Mouse (Mus musculus): ENCODE data around the gene Ranbp1.

The Ranbp1 gene

DNA sequence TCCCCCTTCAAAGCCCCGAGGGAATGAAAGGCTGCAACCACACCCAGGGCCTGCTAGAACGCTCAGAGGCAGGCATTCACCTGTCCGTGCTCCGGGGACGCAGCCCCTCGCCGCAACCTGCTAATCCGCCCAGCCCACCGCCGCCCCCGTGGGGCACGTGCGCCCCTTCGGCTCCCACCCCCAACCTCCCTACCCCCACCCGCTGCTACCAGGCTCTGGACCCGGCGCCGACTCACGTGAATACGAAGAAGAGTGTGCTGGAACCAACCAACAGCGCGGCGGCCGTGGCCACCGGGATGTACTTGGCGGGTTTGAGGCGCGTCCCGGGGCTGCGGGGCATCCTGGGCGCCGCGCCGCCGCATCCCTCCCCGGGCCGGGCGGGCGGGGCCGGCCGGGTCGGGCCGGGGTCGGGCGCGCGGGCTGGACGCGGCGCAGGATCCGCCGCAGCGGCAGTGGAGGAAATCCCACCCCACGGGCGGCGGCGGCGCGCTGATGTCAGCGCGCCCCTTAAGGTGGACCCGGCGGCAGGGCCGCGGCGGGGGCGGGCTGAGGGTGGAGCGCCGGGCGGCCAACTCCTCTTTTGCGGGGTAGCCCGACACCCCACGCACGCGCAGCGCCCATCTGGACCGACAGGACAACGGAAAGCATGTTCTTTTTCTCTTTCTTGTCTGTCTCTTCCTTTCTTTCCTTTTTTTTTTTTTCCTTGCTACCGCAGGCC, 13.7 kb downstream of the Ranbp1 start, which contains the start of gene Zdhhc8:
Zdhhc8 (minus strand) TSS at position 466 of the 718 bp plus-strand sequence.
- DNase-seq (ENCODE audit: extremely low read depth, low read depth): no peak

DNA sequence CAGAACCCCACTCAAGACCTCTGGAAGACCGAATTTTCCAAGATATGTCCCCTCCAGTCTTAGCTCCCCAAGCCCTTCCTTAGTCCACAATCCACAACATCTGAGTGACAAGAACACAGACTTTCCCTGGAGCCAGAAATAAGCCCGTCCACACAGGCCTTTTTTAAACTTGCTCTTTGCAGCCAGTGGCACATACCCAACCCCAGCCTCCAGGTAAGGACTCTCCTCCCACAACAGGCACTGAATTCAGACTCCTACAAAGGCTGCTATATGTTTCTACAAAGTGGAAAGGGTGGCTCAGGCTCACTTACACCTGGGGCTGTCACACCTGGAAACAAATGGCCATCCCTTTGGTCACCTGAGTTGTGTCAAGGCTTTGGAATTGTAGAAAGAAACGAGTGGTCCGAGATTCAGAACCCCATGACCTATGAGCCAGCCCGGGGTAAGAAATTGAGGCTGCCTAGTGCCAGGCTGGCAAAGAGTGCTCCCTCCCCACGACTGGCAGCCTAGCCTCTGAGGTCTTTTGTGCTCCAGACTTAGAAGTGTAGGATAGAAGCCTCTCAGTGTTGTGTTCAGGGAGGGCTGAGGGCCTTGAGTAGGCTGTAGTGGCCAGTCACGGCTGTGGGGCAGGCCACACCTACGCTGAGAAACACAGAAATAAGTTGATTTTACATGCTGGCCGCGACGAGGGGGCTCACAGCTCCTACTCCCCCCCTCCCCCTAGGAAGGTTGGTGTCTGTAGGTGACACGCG, 14.4 kb downstream of the Ranbp1 start:
- no peak for DNase-seq (ENCODE audit: extremely low read depth, low read depth)

DNA sequence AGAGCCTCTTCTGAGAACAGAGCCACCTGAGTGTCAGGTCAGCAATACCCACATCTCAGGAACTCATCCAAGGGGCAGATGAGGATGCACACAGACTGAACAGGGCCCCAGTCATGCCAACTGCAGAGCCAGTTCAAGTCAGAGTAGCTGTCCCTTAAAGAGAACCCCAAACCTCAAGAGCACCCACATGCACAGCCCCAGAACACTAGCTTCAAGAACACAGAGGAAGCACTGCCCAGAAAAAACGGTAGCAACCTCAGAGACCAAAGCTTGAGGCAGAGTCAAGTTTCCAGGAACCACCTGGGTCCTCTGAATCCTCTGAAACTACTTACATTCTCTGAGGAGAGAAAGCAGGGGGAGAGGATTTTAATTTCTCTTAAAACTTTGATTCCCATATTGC, 15.1 kb downstream of the Ranbp1 start:
- no peak for DNase-seq (ENCODE audit: extremely low read depth, low read depth)

DNA sequence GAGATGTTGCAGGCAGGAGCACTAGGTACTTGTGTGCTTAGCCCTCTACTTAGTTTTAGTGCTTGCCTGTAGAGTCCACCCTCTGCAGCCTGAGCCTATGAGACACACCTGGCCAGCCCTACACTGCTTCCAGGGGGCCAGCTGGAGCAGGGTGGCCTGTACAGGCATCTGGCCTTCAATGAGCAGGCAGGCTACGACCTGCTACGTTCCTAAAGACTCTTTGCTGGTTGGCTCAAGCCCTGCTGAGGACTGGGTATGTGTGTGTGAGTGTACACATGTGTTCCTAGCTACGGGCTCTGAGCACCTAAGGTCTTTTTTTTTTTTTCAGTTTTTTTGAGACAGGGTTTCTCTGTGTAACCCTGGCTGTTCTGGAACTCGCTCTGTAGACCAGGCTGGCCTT, 17.1 kb downstream of the Ranbp1 start:
- DNase-seq (ENCODE audit: extremely low read depth, low read depth): no peak

DNA sequence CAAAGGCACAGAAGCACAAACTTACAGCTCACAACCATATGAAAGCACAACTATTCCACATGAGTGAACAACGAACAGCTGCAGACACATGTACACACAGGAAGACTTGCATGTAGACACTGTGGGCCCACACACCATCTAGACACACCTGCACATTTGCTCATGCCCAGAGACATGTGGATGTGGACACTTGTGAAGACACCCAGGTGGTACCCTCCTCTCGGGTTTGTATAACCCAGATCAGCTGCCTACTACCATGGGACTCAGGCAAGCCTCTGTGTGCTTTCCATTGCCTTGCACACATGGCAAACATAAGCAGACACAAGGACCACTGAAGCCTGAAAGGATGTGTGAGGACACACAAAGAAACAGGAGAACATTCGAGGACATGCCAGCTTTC, 17.5 kb downstream of the Ranbp1 start:
- DNase-seq (ENCODE audit: extremely low read depth, low read depth): no peak

DNA sequence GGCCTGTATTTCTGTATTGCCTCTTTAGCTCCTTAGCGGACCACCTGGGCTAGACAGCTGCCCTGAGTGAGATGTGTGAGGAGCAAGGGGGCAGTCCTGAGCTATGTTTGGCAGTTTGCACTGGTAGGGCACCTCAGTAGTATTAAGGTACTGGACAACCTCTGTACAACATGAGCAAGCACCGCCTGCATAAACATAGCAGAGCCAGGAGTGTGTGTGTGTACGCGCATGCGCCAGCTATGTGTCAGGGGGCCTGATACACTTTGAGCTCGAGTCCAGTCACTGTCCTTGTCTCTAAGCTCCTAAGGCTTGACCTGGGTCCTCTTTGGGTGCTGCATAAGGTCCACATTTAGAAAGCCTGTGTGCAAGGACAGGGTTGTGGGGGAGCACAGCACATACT, 17.9 kb downstream of the Ranbp1 start:
- no peak for DNase-seq (ENCODE audit: extremely low read depth, low read depth)

DNA sequence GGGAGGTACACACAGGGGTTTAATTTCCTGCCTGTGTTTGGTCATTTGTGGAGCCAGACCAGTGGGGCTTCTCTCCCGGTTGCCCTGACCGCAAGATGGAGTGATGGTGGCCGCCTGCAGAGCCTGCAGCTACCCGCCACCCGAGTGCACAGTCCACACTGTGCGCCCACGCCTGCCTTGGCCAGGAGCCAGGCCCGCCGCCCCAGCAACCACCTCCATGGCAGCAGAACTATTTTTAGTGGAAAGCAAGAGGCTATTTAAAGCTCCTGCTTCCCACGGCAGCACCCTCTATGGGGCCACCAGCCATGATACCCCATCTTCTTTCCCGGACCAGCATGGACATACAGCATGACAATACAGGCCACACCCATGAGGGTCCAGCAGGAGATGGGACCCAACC, 18.9 kb downstream of the Ranbp1 start:
- no peak for DNase-seq (ENCODE audit: extremely low read depth, low read depth)

DNA sequence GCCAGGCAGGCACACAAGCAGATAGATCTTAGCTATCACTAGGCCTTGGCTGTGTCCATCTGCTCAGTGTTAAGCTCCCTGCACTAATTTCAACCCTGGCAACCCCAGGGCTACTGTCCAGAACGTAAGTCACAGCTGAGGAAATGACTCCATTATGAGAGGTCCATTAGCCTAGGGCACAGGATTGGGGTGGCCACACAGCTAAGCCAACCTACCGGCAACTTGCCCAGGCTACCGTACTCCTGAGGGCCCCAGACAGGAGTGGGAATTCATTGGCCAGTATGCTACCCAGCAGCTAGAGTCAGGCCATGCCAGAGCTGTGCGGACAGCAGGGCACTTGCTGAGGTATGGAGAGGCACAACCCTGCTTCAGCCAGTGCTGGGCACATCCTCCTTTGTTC, 19.7 kb downstream of the Ranbp1 start:
- DNase-seq (ENCODE audit: extremely low read depth, low read depth): no peak

DNA sequence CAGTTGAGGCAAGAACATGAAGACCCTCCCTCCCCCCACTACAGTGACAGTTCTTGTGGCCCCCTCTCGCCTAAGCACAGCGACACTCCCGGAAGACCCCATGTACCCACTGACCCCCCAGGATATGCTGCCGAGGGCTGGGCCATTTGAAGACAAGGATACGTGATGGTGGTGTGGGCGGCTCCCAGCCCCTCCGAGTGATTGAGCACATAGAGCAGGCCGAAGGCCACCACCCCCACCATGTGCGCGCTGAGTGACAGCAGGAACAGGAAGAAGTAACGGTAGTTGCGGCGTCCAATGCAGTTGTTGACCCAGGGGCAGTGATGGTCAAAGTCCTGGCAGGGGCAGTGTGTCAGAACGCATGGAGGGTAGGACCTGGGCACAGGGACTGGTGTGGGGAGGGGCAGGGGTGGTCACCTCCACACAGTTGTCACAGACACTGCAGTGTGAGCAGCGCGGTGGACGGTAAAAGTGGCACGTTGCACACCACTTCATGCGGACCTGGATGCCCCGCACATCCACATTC, 20.6 kb downstream of the Ranbp1 start:
- DNase-seq (ENCODE audit: extremely low read depth, low read depth): no peak

DNA sequence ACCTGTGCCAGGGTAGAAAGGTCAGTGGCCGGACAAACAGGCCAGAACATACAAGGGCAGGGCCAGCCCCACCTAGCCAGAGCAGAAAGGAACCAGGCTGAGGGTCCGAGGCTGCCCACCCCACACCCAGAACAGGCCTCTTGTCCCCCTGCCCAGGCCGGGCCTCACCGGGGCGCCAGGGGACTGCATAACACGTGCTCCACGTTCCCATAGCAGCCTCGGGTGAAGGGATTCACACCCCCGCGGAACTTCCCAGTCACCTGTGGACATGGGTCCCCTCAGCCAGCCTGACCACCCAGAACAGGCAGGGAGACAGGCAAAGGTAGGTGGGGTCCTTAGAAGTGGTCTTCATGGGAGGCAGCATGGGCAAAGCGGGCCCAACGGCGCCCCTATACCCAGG, 21.3 kb downstream of the Ranbp1 start:
- no peak for DNase-seq (ENCODE audit: extremely low read depth, low read depth)

DNA sequence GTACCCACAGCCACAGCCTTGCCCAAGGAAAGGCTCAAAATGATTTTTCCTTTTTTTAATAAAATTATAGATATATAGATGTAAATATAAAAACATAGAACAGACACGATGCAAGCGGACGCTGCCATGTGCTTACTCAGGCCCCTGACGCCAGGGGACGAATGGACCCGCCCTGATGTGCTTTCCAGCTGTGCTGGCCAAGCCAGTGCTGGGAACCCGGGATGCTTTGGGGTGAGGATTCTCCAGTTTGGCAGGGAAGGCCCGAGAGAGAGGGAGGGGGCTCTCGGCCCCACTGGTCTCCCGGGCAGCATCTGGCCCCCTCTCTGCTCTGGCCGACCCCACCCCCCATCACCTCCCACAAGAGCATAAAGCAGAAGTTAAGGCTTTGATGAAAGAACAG, 26.3 kb downstream of the Ranbp1 start:
- no peak for DNase-seq (ENCODE audit: extremely low read depth, low read depth)

DNA sequence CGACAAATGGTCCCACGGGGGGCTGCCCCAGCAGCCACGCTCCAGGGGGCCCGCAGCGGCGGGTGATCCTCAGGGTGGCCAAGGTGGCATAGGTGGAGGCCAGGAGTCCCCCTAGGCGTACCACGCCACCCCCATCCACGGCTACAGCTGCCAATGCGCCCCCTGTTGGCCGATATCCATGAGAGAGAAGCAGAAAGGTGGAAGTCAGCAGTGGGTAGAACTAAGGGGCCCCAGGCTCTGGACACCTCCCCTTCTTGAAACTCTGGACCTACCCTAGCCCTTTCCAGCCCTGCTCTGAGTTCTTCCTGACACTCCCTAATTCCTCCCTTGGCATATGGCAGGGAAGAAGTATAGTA, 27.0 kb downstream of the Ranbp1 start:
- DNase-seq (ENCODE audit: extremely low read depth, low read depth): no peak

DNA sequence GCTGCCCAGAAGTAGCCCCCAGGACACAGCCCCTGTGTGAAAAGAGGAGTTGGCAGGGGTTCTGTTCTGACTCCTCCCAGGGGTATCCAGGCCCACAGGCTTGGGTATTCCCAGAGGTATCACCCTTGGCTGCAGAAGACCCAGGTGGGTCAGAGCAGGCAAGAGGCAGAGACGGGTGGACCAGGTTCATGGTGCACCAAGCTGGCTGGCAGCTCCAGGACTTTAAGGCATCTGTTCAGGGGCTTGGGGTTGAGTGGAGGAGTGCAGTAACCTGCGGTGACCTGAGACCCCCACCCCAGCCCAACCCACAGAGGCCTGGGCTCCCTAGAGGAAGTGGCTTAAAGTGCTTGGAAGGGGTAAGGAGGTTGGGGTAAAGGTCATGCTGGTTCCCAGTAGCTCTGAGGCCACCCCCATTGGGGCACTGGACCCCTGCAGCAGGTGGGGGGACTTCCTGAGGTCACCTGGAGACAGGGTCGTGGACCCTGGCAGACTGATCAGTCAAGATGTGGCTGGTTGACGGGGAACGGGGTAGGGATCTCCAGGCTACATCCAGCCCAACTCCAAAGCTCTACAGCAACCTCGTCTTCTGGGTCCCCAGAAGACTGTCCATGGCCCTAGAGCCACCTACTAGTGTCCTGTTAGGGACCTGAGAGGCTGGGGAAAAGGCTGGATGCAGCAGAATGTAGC, 27.5 kb downstream of the Ranbp1 start:
- DNase-seq (ENCODE audit: extremely low read depth, low read depth): no peak

DNA sequence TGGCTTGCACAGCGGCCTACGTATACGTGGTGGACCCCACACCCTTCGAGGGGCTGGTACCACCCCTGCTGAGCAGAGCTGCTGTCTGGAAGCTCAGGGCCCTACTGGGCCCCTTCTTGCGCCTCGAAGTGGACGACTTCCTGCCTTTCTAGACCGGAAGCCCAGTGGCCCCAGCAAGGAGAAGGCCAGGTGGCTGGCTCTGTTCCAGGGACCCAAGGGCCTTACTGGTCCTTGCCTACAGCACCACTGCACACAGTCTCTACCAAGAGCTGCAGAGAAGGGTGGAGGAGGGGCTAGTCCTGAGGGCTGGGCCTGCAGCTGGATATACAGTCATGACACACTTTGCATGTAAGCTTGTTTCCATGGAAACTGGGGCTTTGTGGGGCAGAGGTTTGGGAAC, 28.5 kb downstream of the Ranbp1 start:
- no peak for DNase-seq (ENCODE audit: extremely low read depth, low read depth)

DNA sequence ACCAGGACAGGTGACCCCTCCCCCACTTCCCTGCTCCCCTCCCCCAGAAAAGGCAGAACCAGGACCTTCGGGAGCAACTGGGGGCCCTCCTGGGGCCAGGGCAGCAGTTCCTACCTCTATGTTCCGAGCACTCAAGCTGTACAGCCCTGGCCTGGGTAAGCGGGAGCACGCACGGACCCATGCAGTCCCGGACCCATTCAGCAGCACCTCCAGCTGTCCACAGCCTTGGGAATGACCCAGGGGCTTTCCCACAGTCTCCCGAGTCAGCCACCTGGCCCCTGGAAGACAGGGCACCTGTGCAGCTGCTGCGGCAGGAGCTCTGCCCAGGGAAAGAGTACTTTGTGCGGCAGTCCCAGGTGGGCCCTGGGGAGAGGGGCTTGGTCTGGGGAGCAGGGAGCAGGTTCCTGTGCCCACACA, 29.9 kb downstream of the Ranbp1 start:
- DNase-seq (ENCODE audit: extremely low read depth, low read depth): no peak

DNA sequence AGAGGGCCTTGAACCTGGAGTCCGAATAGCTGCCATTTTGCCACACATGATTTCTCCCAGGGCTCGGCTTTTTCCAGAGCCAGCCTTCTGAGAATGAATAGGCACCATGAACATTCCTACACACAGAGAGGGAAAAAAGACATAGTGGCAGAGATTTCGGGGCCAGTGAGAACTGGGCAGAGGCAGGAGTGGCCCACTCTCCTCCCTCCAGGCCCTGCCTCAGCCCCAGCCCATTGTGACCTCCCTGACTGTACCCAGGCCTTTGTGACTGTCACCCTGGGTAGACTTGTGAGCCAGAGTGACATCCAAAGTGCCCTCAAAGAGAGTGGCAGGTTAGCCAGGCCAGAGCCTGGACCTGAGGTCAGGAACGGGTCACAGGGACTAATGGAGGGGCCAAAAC, 31.0 kb downstream of the Ranbp1 start, which contains the start of gene Ccdc188:
Ccdc188 (plus strand) TSS at position 301 of the 400 bp plus-strand sequence.
- DNase-seq (ENCODE audit: extremely low read depth, low read depth): no peak

DNA sequence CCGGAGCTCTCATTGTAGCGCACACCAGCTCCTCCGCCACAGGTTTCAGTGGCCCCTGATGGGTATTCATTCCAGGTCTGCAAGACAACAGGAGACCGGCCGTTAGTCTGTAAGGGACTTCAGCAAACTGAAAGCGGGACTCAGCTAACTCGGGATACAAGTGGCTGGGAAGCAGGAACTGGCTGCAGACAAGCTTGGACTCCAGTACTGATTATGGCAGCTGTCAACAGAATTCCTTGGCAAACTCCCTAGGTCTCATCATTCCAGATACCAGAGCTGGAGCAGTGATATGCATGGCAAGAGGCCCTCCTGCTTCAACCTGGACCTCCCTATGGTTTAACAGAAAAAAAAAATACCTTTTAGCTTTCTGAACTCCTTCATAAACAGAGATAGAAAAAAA, 33.7 kb downstream of the Ranbp1 start:
- DNase-seq (ENCODE audit: extremely low read depth, low read depth): no peak

DNA sequence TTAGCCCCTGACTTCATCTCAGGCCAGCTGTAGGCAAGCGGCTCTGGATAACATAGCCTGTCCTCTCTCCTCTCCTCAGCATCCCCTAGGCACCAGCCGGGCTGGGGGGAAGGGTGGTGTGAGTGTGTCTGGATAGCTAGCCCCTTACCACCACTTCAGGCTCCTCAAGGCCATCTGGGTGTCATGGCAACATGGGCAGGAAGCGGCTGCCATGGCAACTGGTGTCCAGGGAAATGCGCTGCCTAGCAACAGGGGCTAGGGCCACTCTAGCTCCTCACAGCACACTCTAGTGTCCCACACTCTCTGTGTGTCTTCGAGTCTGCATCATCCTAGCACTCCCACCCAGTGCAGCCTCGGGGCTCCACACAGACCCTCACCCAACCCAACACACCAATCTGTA, 34.8 kb downstream of the Ranbp1 start:
- no peak for DNase-seq (ENCODE audit: extremely low read depth, low read depth)

DNA sequence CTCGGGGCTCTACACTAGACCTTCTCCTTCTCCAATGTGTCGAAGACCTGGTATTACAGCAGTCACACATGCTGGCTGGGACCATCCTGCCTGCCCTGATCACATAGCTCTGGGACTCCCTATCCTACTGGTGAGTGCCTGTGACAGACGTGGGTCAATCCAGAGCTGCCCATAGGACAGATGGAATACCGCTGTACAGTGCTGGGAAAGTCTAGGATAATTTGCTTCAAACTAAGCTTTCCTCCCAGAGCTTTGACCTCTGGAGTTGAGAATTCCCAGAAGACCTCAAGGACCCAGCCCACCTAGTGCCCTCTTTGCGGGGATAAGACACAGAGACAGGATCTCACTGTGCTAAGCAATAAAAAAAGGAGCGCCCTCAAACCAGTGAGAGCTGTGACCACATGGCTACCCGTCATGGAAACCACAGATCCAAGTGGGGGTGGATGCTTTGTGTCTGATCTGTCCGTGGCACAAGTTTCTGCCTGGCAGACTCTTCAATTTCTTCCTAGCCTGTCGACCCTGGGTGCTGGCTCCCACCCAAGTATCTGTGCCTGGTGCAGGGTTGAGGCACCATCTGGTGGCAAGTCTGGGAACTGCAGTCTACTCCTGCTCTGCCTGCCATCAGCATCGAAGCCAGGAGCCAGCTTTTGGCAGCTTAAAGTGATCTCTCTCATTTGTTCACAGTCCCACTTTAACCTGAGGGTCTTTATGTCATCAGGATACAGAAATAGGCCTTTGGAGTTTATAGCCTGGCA, 36.9 kb downstream of the Ranbp1 start:
- DNase-seq (ENCODE audit: extremely low read depth, low read depth): peak; percentile 39

DNA sequence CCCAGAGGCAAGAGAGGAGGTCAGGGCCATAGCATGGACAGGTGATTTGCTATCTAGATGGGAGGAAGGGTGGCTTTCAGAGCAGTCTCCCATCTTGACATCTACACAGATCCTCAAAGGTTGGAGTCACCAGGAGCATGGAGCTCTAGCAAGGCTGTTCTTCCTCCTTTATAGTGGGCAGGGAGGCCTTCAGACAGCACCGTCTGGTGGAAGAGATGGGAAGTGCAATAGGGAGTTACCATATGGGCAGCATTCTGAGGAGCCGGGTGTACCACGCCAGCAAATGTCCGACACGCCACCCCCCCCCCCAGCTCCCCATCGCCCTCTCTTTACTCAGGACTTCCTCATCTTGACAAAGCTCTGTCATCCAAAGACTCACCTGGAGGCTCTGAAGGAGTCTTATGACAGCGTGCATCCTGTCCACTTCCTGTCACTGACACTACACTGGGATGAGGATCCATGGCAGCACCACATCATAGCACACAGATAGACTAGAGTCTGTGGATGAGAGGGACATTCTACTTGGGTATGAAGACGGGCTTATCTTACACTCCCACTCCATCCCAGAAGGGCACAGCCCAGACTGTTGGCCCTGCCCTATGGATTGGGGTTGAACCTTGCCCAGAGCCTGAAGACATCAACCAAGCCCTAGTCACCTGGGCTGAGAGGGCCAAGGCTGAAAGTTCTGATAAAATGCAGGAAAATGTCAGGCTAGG, 37.7 kb downstream of the Ranbp1 start:
- peak; percentile 52 for DNase-seq (ENCODE audit: extremely low read depth, low read depth)

Measured in MEL-GATA-1-ER (cell line).